Mouse (Mus musculus): Measurements from ENCODE around the gene Allc. TPM values are rescaled to one million over a fixed set of nuclear protein-coding genes. Genes with fewer than 3 reads are reported as not detected.

The Allc gene
- total and polyA plus RNA-seq, 3 experiments = 0.85 to 2.2 TPM; not detected in 1

DNA sequence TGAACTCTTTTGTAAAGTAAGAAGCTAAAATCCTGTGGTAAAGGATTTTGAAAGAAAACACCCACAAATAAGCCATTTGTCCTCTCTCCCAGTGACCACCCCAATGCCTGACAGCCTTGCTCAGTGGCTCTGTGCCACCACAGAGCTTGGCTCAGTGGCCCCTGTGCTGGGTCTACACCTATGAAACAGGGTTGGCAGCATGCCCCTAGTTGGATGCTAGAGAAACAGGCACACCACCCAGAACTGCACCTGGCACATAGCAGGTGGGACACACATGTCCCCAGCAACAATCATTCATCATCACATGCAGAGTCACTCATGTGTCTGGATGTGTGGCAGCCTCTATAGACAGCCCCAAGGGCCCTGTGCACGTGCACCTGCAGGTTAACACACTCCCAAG is 21.2 kb upstream of the Allc start:
- peaks cover 9 to 17% of the 10 kb centered on the region in 2 experiments; a peak in 3 of 4 replicates for H3K4me1 ChIP-seq (ENCODE audit: control insufficient read depth in 1 of 2, insufficient read depth in 2 of 2, low read length in 2 of 2)
- H3K36me3 ChIP-seq (ENCODE audit: control insufficient read depth in 1 of 2, insufficient read depth in 2 of 2, low read length in 2 of 2) = peaks cover 0 to 2% of the 10 kb centered on the region in 2 experiments; a peak in 1 of 4 replicates
- H3K79me2 ChIP-seq (ENCODE audit: control insufficient read depth, insufficient read depth, low read length, poor library complexity) = no peaks in the 10 kb centered on the region
- H3K9ac ChIP-seq (ENCODE audit: control insufficient read depth, low read depth, low read length, poor library complexity, severe bottlenecking) = no peak overlapping the region
- DNase-seq (ENCODE audit: low read depth, low spot score) = no peak
- no peaks in the 10 kb centered on the region for H3K9me3 ChIP-seq (replicated peaks; ENCODE audit: insufficient read depth, low read length)
- no peaks in the 10 kb centered on the region for H3K27me3 ChIP-seq (ENCODE audit: control insufficient read depth in 1 of 2, insufficient read depth in 2 of 2, low read length in 2 of 2)
- H3K27ac ChIP-seq (ENCODE audit: control insufficient read depth, low read depth, low read length) = no peak overlapping the region
- H3K4me3 ChIP-seq (ENCODE audit: control insufficient read depth in 1 of 2, insufficient read depth in 1 of 2, low read depth in 2 of 2, low read length in 2 of 2) = no peak overlapping the region
- TF ChIP-seq MAX (IDR thresholded peaks at IDR 0.05; ENCODE audit: low read length) = no peak
- no peak for TF ChIP-seq BHLHE40 (IDR thresholded peaks at IDR 0.05; ENCODE audit: borderline replicate concordance, low read depth, low read length)
- TF ChIP-seq MYB (IDR thresholded peaks at IDR 0.05; ENCODE audit: low read depth, low read length) = no peak
- no peak for TF ChIP-seq ZC3H11A (IDR thresholded peaks at IDR 0.05; ENCODE audit: low read depth, low read length)

DNA sequence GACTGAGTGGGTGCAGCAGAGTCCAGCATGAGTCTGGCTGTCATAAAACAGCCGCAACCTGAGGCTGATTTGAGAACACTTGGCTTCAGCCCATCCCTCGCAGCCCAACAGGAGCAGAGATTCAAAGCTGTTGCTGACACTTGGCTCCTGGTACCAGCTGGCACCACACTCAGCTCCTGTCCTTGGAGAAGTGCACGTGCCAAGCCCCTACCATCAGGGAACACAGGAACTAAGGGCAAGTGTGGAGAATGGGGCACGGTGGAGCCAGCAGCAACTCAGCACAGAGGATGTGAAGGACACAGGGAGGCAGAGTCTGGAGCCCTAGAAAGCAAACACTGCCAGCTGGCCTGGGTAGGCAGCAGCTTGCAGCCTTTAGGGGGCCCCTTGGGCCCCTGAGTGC is 19.9 kb upstream of the Allc start:
- Histone ChIP-seq H3K27me3 (ENCODE audit: control insufficient read depth in 1 of 2, insufficient read depth in 2 of 2, low read length in 2 of 2) (no peaks in the 10 kb centered on the region), H3K9ac (ENCODE audit: control insufficient read depth, low read depth, low read length, poor library complexity, severe bottlenecking) (no peak overlapping the region), H3K9me3 (replicated peaks; ENCODE audit: insufficient read depth, low read length) (no peaks in the 10 kb centered on the region), H3K27ac (ENCODE audit: control insufficient read depth, low read depth, low read length) (no peak overlapping the region), H3K36me3 (ENCODE audit: control insufficient read depth in 1 of 2, insufficient read depth in 2 of 2, low read length in 2 of 2) (peaks cover 0 to 9% of the 10 kb centered on the region in 2 experiments; a peak in 2 of 4 replicates), H3K4me1 (ENCODE audit: control insufficient read depth in 1 of 2, insufficient read depth in 2 of 2, low read length in 2 of 2) (peaks cover 12 to 24% of the 10 kb centered on the region in 2 experiments), H3K79me2 (ENCODE audit: control insufficient read depth, insufficient read depth, low read length, poor library complexity) (no peaks in the 10 kb centered on the region), H3K4me3 (ENCODE audit: control insufficient read depth in 1 of 2, insufficient read depth in 1 of 2, low read depth in 2 of 2, low read length in 2 of 2) (no peak overlapping the region)
- no peak for DNase-seq (ENCODE audit: low read depth, low spot score)
- TF ChIP-seq E2F4 (IDR thresholded peaks at IDR 0.05; ENCODE audit: borderline replicate concordance, low read depth, low read length) = no peak

- Histone ChIP-seq H3K27me3 (ENCODE audit: control insufficient read depth in 1 of 2, insufficient read depth in 2 of 2, low read length in 2 of 2) (no peaks in the 10 kb centered on the region), H3K4me3 (ENCODE audit: control insufficient read depth in 1 of 2, insufficient read depth in 1 of 2, low read depth in 2 of 2, low read length in 2 of 2) (peak overlapping the region; percentile 41 to 53), H3K79me2 (ENCODE audit: control insufficient read depth, insufficient read depth, low read length, poor library complexity) (no peaks in the 10 kb centered on the region), H3K9ac (ENCODE audit: control insufficient read depth, low read depth, low read length, poor library complexity, severe bottlenecking) (peak overlapping the region; percentile 61), H3K36me3 (ENCODE audit: control insufficient read depth in 1 of 2, insufficient read depth in 2 of 2, low read length in 2 of 2) (peaks cover 0 to 15% of the 10 kb centered on the region in 2 experiments; a peak in 2 of 4 replicates), H3K4me1 (ENCODE audit: control insufficient read depth in 1 of 2, insufficient read depth in 2 of 2, low read length in 2 of 2) (peaks cover 18 to 36% of the 10 kb centered on the region in 2 experiments), H3K9me3 (replicated peaks; ENCODE audit: insufficient read depth, low read length) (no peaks in the 10 kb centered on the region), H3K27ac (ENCODE audit: control insufficient read depth, low read depth, low read length) (peak overlapping the region; percentile 93)
- peak; percentile 87 for DNase-seq (ENCODE audit: low read depth, low spot score)
- TF ChIP-seq UBTF (IDR thresholded peaks at IDR 0.05; ENCODE audit: borderline replicate concordance, insufficient read depth, low read depth, low read length) (no peak), MYC (IDR thresholded peaks at IDR 0.05; ENCODE audit: low read depth, low read length) (no peak), HCFC1 (IDR thresholded peaks at IDR 0.05; ENCODE audit: low read depth, low read length) (no peak), MEF2A (IDR thresholded peaks at IDR 0.05; ENCODE audit: extremely low read depth, insufficient replicate concordance, low read depth, low read length, poor library complexity, severe bottlenecking) (no peak), MXI1 (IDR thresholded peaks at IDR 0.05; ENCODE audit: low read depth, low read length) (peak; percentile 67), POLR2AphosphoS5 (IDR thresholded peaks at IDR 0.05; ENCODE audit: borderline replicate concordance, low read depth, low read length) (no peak), KAT2A (conservative IDR thresholded peaks at IDR 0.05; ENCODE audit: low read depth, low read length) (0 out of 2 replicates have a peak, but pooled peaks have one; percentile 28), USF2 (IDR thresholded peaks at IDR 0.05; ENCODE audit: borderline replicate concordance in 1 of 2, insufficient read depth in 1 of 2, low read depth in 1 of 2, low read length in 2 of 2) (0 out of 4 replicates have a peak, but pooled peaks of 1 of the 2 experiments have one; percentile 15), BHLHE40 (IDR thresholded peaks at IDR 0.05; ENCODE audit: borderline replicate concordance, low read depth, low read length) (peak; percentile 75; the same call in 1 of the 2 replicates), POLR2AphosphoS2 (IDR thresholded peaks at IDR 0.05; ENCODE audit: low read length) (peak; percentile 48; the same call in 1 of the 2 replicates), ZNF384 (IDR thresholded peaks at IDR 0.05; ENCODE audit: low read depth, low read length) (no peak), EP300 (IDR thresholded peaks at IDR 0.05; ENCODE audit: low read depth in 1 of 2, low read length in 2 of 2) (peak; percentile 60 to 64), POLR2A (IDR thresholded peaks at IDR 0.05; ENCODE audit: control insufficient read depth in 1 of 2, insufficient read depth in 1 of 2, low read depth in 1 of 2, low read length in 2 of 2, poor library complexity in 1 of 2) (no peak), ZKSCAN1 (IDR thresholded peaks at IDR 0.05; ENCODE audit: low read depth, low read length) (no peak), USF1 (IDR thresholded peaks at IDR 0.05; ENCODE audit: low read depth, low read length) (peak; percentile 64; the same call in 1 of the 2 replicates), ZMIZ1 (IDR thresholded peaks at IDR 0.05; ENCODE audit: low read depth, low read length) (no peak), RCOR1 (IDR thresholded peaks at IDR 0.05; ENCODE audit: low read depth, low read length) (0 out of 2 replicates have a peak, but pooled peaks have one; percentile 28), E2F4 (IDR thresholded peaks at IDR 0.05; ENCODE audit: borderline replicate concordance, low read depth, low read length) (no peak), ZC3H11A (IDR thresholded peaks at IDR 0.05; ENCODE audit: low read depth, low read length) (no peak), CTCF (IDR thresholded peaks at IDR 0.05 in 2 of 3, conservative IDR thresholded peaks at IDR 0.05 in 1 of 3; ENCODE audit: control insufficient read depth in 1 of 3, insufficient read depth in 1 of 3, low read depth in 2 of 3, low read length in 3 of 3, poor library complexity in 1 of 3, severe bottlenecking in 1 of 3) (no peak), GABPA (IDR thresholded peaks at IDR 0.05; ENCODE audit: low read depth, low read length) (no peak), GATA1 (IDR thresholded peaks at IDR 0.05; ENCODE audit: low read depth, low read length) (no peak)
Measured at GRCm38 (mm10) chr12:28598526-28598991, 16.2 kb upstream of the Allc start.

Measured in MEL (cell line).